Mouse (Mus musculus): ENCODE results near the gene Etv2. TPM values are rescaled to one million over a fixed set of nuclear protein-coding genes. Genes with fewer than 3 reads are reported as not detected.
A peak's percentile ranks its signal among the peaks of the same experiment; 100 is the strongest.

Etv2 gene
- total and polyA plus RNA-seq, 2 experiments = 0.18 TPM; not detected in 1

DNA sequence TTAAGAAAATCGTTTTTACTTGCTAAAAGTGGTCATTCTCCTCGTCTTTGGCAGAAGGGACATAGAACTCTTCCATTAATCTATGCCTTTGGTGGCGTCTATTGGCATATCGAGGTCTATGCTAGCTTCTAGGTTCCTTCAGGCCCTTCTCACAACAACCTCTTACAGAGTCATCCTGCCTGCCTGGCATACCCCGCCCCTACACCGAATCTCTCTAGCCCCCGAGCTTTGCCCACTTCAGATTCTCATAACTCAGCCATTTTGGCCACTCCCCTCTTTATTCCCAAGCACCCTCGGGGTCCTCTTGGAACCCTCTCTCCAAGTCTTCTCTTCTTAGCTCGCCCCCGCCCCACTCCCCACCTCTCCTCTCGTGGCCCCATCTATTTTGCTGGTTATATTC lies 29.7 kb upstream of the Etv2 start:
- Histone ChIP-seq H3K4me3 (ENCODE audit: insufficient read depth, low read depth, low read length) (peak overlapping the region; percentile 64), H3K36me3 (ENCODE audit: control insufficient read depth, insufficient read depth, low read length) (no peaks in the 10 kb centered on the region), H3K27me3 (ENCODE audit: control insufficient read depth, insufficient read depth, low read length) (no peaks in the 10 kb centered on the region), H3K27ac (replicated peaks; ENCODE audit: insufficient read depth, low read depth, low read length) (no peak overlapping the region), H3K4me1 (ENCODE audit: control insufficient read depth, insufficient read depth, low read length) (peaks cover 3% of the 10 kb centered on the region; the same call in 1 of the 2 replicates), H3K79me2 (ENCODE audit: control insufficient read depth, insufficient read depth, low read length) (no peaks in the 10 kb centered on the region), H3K9ac (ENCODE audit: low read depth, low read length) (peak overlapping the region; percentile 61)
- DNase-seq (ENCODE audit: extremely low read depth, low read depth, low spot score) = peak; percentile 19
- TF ChIP-seq POLR2A (IDR thresholded peaks at IDR 0.05; ENCODE audit: extremely low read depth, insufficient read depth, low read length) (no peak), CTCF (IDR thresholded peaks at IDR 0.05; ENCODE audit: low read depth, low read length) (no peak)
- 7% methylated on average over 11 of the region's 11 CpGs for WGBS

DNA sequence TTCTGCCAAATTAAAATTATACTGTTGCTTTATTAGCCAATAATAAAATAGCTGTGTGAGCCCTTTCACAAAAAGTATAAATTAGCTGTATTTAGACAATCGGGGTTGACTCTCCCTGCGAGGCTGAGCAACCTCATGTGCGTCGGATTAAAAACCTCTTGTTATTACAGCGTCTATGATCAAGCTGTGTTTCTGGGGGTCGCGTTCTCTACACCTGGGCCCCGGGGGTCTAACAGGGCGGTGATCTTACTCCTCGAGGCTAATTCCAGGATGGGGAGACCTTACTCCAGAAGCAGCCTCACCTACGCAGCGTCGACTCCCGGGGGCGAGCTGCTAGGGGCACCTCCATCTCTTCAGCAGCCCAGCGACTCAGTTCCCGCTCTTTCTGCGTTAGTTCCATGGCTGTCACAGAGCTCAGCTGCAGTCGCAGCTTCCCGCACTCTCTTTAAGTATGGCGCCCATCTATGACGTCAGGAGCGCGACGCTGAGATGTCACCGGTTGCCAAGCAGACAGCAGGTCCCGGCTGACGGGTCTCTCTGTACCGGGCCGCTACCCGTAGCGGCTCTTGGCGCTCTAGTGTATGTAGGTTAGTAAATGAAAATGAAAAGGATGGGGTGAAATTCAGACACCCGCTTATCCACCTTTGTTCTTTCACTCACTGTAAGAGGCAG lies 29.0 kb upstream of the Etv2 start, which contains the start of gene Haus5:
Gene Haus5, minus strand, starts transcription at position 466 of the 672 bp plus-strand sequence.
- Histone ChIP-seq H3K4me3 (ENCODE audit: insufficient read depth, low read depth, low read length) (peak within 1 kb of the TSS; percentile 64), H3K79me2 (ENCODE audit: control insufficient read depth, insufficient read depth, low read length) (no peaks in the 10 kb centered on the region), H3K27ac (replicated peaks; ENCODE audit: insufficient read depth, low read depth, low read length) (no peak within 1 kb of the TSS), H3K27me3 (ENCODE audit: control insufficient read depth, insufficient read depth, low read length) (no peaks in the 10 kb centered on the region), H3K4me1 (ENCODE audit: control insufficient read depth, insufficient read depth, low read length) (peaks cover 3% of the 10 kb centered on the region; the same call in 1 of the 2 replicates), H3K36me3 (ENCODE audit: control insufficient read depth, insufficient read depth, low read length) (no peaks in the 10 kb centered on the region), H3K9ac (ENCODE audit: low read depth, low read length) (peak within 1 kb of the TSS; percentile 62)
- WGBS = 1% methylated on average over 34 of the region's 34 CpGs
- DNase-seq (ENCODE audit: extremely low read depth, low read depth, low spot score) = peak; percentile 81
- no peak for TF ChIP-seq CTCF (IDR thresholded peaks at IDR 0.05; ENCODE audit: low read depth, low read length)
- TF ChIP-seq POLR2A (IDR thresholded peaks at IDR 0.05; ENCODE audit: extremely low read depth, insufficient read depth, low read length) = no peak

DNA sequence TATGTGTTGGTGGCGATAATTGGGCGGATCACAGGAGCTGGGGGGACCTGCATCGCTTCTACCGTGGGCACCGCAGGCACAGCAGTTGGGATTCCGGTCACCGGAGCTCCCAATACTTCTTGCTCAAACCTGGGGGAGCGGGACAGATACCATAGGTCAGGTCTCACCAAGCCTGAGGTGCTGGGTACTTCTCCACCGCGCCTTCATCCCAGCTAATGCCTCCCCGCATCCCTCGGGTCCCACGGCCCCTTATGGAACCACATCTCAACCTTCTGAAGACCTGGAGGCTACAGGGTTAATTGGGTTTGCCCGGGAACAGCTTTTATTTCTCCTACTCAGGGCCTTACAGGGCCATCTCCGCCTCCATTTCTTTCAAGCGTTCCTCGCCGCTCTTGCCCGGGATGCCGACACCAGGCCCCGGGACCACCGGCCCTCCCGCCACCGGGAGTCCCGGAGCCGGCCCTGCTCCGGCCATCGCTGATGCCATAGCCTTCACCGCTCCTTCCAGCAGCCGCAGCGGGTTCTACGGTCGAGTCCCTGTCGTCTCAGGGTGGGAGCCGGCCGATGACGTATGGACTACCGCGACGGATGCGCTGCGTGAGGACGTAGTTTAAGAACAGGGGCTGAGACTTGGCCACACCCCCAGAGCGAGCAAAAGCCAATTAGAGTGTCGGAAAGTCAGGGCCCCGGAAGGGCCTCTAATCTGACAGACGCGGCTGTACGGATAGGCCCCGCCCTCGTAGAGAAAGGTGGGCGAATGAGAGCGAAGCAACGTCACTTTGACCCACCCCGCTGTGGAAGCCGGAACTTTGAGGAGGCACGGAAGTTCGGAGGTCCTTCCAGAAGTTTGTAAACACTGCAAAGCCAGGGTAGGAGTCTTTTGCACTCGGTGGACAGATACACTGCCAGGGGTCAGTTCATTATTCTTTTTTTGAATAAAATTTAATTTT lies 14.2 kb upstream of the Etv2 start, which contains the start of gene Rbm42:
Gene Rbm42, minus strand, starts transcription at position 727 of the 950 bp plus-strand sequence.
- Histone ChIP-seq H3K79me2 (ENCODE audit: control insufficient read depth, insufficient read depth, low read length) (peaks cover 6% of the 10 kb centered on the region; the same call in 1 of the 2 replicates), H3K4me3 (ENCODE audit: insufficient read depth, low read depth, low read length) (peak within 1 kb of the TSS; percentile 84), H3K36me3 (ENCODE audit: control insufficient read depth, insufficient read depth, low read length) (peaks cover 28% of the 10 kb centered on the region), H3K27me3 (ENCODE audit: control insufficient read depth, insufficient read depth, low read length) (no peaks in the 10 kb centered on the region), H3K27ac (replicated peaks; ENCODE audit: insufficient read depth, low read depth, low read length) (peak within 1 kb of the TSS; percentile 35; the same call in 1 of the 2 replicates), H3K9ac (ENCODE audit: low read depth, low read length) (peak within 1 kb of the TSS; percentile 88), H3K4me1 (ENCODE audit: control insufficient read depth, insufficient read depth, low read length) (peaks cover 7% of the 10 kb centered on the region; the same call in 1 of the 2 replicates)
- TF ChIP-seq CTCF (IDR thresholded peaks at IDR 0.05; ENCODE audit: low read depth, low read length) = no peak
- 0 out of 2 replicates have a peak, but pooled peaks have one; percentile 33 for TF ChIP-seq POLR2A (IDR thresholded peaks at IDR 0.05; ENCODE audit: extremely low read depth, insufficient read depth, low read length)
- peak; percentile 96 for DNase-seq (ENCODE audit: extremely low read depth, low read depth, low spot score)
- WGBS = 1% methylated on average over 59 of the region's 59 CpGs

DNA sequence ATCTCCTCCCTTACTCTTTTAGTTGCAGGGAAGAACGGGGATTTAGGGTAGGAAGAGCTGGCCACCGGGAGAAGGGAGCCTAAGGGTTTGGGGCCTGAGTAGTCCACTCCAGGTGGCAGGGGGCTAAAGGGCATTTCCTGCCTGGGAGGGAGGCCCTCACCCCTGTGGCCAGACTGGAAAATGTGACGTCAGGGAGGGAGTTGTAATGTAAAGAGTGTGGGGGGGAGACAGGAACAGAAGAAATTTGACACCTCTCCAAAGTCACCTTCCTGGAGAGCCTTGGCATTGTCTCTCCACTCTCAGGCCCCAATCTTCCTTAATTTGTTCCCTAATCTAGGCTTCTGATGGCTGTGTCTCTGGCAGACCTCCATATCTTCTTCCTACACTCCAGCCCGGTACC lies 3.4 kb upstream of the Etv2 start:
- H3K4me1 ChIP-seq (ENCODE audit: control insufficient read depth, insufficient read depth, low read length) = no peaks in the 10 kb centered on the region
- no peak overlapping the region for H3K27ac ChIP-seq (replicated peaks; ENCODE audit: insufficient read depth, low read depth, low read length)
- H3K79me2 ChIP-seq (ENCODE audit: control insufficient read depth, insufficient read depth, low read length) = no peaks in the 10 kb centered on the region
- H3K27me3 ChIP-seq (ENCODE audit: control insufficient read depth, insufficient read depth, low read length) = peaks cover 4% of the 10 kb centered on the region; the same call in 1 of the 2 replicates
- no peak overlapping the region for H3K4me3 ChIP-seq (ENCODE audit: insufficient read depth, low read depth, low read length)
- peaks cover 21% of the 10 kb centered on the region; the same call in 1 of the 2 replicates for H3K36me3 ChIP-seq (ENCODE audit: control insufficient read depth, insufficient read depth, low read length)
- WGBS = 54% methylated on average over 4 of the region's 4 CpGs
- H3K9ac ChIP-seq (ENCODE audit: low read depth, low read length) = no peak overlapping the region
- DNase-seq (ENCODE audit: extremely low read depth, low read depth, low spot score) = no peak
- TF ChIP-seq CTCF (IDR thresholded peaks at IDR 0.05; ENCODE audit: low read depth, low read length) (no peak), POLR2A (IDR thresholded peaks at IDR 0.05; ENCODE audit: extremely low read depth, insufficient read depth, low read length) (no peak)

DNA sequence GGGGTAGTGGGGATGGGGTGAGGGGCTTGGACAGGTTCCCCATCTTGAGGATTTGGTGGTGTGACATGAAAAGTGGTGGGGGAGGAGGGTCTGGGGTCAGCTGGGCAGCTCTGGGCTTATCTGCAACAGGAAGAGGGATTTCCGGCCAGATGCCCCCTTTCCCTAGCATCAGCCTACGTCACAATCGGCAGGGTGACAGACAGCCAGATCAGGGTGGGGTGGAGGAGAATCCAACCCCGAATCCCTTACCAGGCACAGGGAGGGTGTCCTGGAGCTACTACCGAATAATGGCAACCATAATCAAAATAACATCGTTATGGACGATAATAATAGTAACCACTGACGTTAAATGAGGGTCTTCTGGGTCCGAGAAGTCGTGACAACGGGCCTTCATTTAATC lies 743 bp upstream of the Etv2 start:
- no peak overlapping the region for H3K4me3 ChIP-seq (ENCODE audit: insufficient read depth, low read depth, low read length)
- no peak overlapping the region for H3K27ac ChIP-seq (replicated peaks; ENCODE audit: insufficient read depth, low read depth, low read length)
- peaks cover 5% of the 10 kb centered on the region; the same call in 1 of the 2 replicates for H3K36me3 ChIP-seq (ENCODE audit: control insufficient read depth, insufficient read depth, low read length)
- H3K9ac ChIP-seq (ENCODE audit: low read depth, low read length) = no peak overlapping the region
- H3K4me1 ChIP-seq (ENCODE audit: control insufficient read depth, insufficient read depth, low read length) = no peaks in the 10 kb centered on the region
- H3K27me3 ChIP-seq (ENCODE audit: control insufficient read depth, insufficient read depth, low read length) = peaks cover 11% of the 10 kb centered on the region; the same call in 1 of the 2 replicates
- DNase-seq (ENCODE audit: extremely low read depth, low read depth, low spot score) = no peak
- TF ChIP-seq POLR2A (IDR thresholded peaks at IDR 0.05; ENCODE audit: extremely low read depth, insufficient read depth, low read length) = no peak
- no peak for TF ChIP-seq CTCF (IDR thresholded peaks at IDR 0.05; ENCODE audit: low read depth, low read length)
- H3K79me2 ChIP-seq (ENCODE audit: control insufficient read depth, insufficient read depth, low read length) = no peaks in the 10 kb centered on the region
- WGBS = 52% methylated on average over 11 of the region's 11 CpGs

Data from liver, adult 2 months (tissue).